Mouse (Mus musculus): ENCODE measurements around the gene Man1c1.

DNA sequence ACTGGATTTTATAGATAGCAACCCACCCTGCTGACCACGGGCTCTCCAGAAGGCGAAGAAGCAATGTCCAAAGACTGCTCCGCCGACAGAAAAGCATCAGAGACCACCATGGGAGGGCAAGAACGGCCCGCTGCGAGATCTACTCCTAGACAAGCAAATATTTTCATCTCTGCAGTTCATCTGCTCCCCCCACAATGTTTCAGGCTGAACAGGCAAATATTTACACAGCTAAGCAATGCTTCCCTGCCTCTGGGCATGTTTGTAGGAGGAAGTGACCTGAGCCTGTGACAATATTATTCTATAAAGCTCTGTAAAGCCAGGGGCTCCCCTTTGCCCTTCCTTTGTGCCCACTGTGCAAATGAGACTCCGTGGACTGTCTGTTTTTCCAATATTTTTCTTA lies 20.2 kb downstream of the Man1c1 start:
- TF ChIP-seq CTCF (IDR thresholded peaks at IDR 0.05; ENCODE audit: extremely low read depth, insufficient read depth, insufficient read length, insufficient replicate concordance), result no peak
- TF ChIP-seq POLR2A (IDR thresholded peaks at IDR 0.05; ENCODE audit: low read depth, low read length), result no peak

Measured in spleen, adult 2 months (tissue).